Mouse (Mus musculus): Measurements from ENCODE around the gene Fnbp1.

Fnbp1 gene

GRCm38 (mm10) chr2:31052441-31052840 is 89.4 kb downstream of the Fnbp1 start:
- Histone ChIP-seq H3K4me3 (replicated peaks; ENCODE audit: low read length) (no peak overlapping the region), H3K4me1 (replicated peaks; ENCODE audit: low read depth, low read length) (peaks cover 31% of the 10 kb centered on the region), H3K36me3 (ENCODE audit: insufficient read depth, low read length) (peaks cover 97% of the 10 kb centered on the region), H3K9me3 (ENCODE audit: low read length) (no peaks in the 10 kb centered on the region), H3K27me3 (ENCODE audit: insufficient read depth, low read length) (no peaks in the 10 kb centered on the region)
- TF ChIP-seq CTCF (conservative IDR thresholded peaks at IDR 0.05; ENCODE audit: low read length) (no peak), NANOG (IDR thresholded peaks at IDR 0.05; ENCODE audit: borderline replicate concordance, low read length) (no peak), POU5F1 (IDR thresholded peaks at IDR 0.05; ENCODE audit: borderline replicate concordance, low read length) (no peak)

- Histone ChIP-seq H3K27me3 (ENCODE audit: insufficient read depth, low read length) (no peaks in the 10 kb centered on the region), H3K4me3 (replicated peaks; ENCODE audit: low read length) (no peak overlapping the region), H3K36me3 (ENCODE audit: insufficient read depth, low read length) (peaks cover 95% of the 10 kb centered on the region), H3K9me3 (ENCODE audit: low read length) (no peaks in the 10 kb centered on the region), H3K4me1 (replicated peaks; ENCODE audit: low read depth, low read length) (peaks cover 55% of the 10 kb centered on the region)
- TF ChIP-seq CTCF (conservative IDR thresholded peaks at IDR 0.05; ENCODE audit: low read length) (no peak), NANOG (IDR thresholded peaks at IDR 0.05; ENCODE audit: borderline replicate concordance, low read length) (no peak), POU5F1 (IDR thresholded peaks at IDR 0.05; ENCODE audit: borderline replicate concordance, low read length) (no peak)
These were observed 93.8 kb downstream of the Fnbp1 start for GRCm38 (mm10) chr2:31048037-31048436.

GRCm38 (mm10) chr2:31043856-31044255 is 98.0 kb downstream of the Fnbp1 start:
- Histone ChIP-seq H3K4me1 (replicated peaks; ENCODE audit: low read depth, low read length) (peaks cover 74% of the 10 kb centered on the region), H3K9me3 (ENCODE audit: low read length) (no peaks in the 10 kb centered on the region), H3K27me3 (ENCODE audit: insufficient read depth, low read length) (no peaks in the 10 kb centered on the region), H3K36me3 (ENCODE audit: insufficient read depth, low read length) (peaks cover 94% of the 10 kb centered on the region), H3K4me3 (replicated peaks; ENCODE audit: low read length) (no peak overlapping the region)
- TF ChIP-seq NANOG (IDR thresholded peaks at IDR 0.05; ENCODE audit: borderline replicate concordance, low read length): no peak

GRCm38 (mm10) chr2:31042881-31043280 is 98.9 kb downstream of the Fnbp1 start:
- H3K9me3 ChIP-seq (ENCODE audit: low read length): no peaks in the 10 kb centered on the region
- H3K4me1 ChIP-seq (replicated peaks; ENCODE audit: low read depth, low read length): peaks cover 81% of the 10 kb centered on the region
- TF ChIP-seq NANOG (IDR thresholded peaks at IDR 0.05; ENCODE audit: borderline replicate concordance, low read length) (no peak; the same call in 1 of the 2 replicates), POU5F1 (IDR thresholded peaks at IDR 0.05; ENCODE audit: borderline replicate concordance, low read length) (no peak), CTCF (conservative IDR thresholded peaks at IDR 0.05; ENCODE audit: low read length) (no peak)
- H3K27me3 ChIP-seq (ENCODE audit: insufficient read depth, low read length): no peaks in the 10 kb centered on the region
- H3K4me3 ChIP-seq (replicated peaks; ENCODE audit: low read length): no peak overlapping the region
- peaks cover 95% of the 10 kb centered on the region for H3K36me3 ChIP-seq (ENCODE audit: insufficient read depth, low read length)

GRCm38 (mm10) chr2:31041386-31041785 is 100.4 kb downstream of the Fnbp1 start:
- peaks cover 94% of the 10 kb centered on the region for H3K36me3 ChIP-seq (ENCODE audit: insufficient read depth, low read length)
- no peak for TF ChIP-seq NANOG (IDR thresholded peaks at IDR 0.05; ENCODE audit: borderline replicate concordance, low read length)
- TF ChIP-seq CTCF (conservative IDR thresholded peaks at IDR 0.05; ENCODE audit: low read length): no peak
- peaks cover 68% of the 10 kb centered on the region for H3K4me1 ChIP-seq (replicated peaks; ENCODE audit: low read depth, low read length)
- no peak overlapping the region for H3K4me3 ChIP-seq (replicated peaks; ENCODE audit: low read length)
- H3K9me3 ChIP-seq (ENCODE audit: low read length): no peaks in the 10 kb centered on the region
- H3K27me3 ChIP-seq (ENCODE audit: insufficient read depth, low read length): no peaks in the 10 kb centered on the region

GRCm38 (mm10) chr2:31040487-31040886 is 101.3 kb downstream of the Fnbp1 start:
- TF ChIP-seq NANOG (IDR thresholded peaks at IDR 0.05; ENCODE audit: borderline replicate concordance, low read length) (no peak), POU5F1 (IDR thresholded peaks at IDR 0.05; ENCODE audit: borderline replicate concordance, low read length) (no peak), CTCF (conservative IDR thresholded peaks at IDR 0.05; ENCODE audit: low read length) (no peak)
- no peaks in the 10 kb centered on the region for H3K27me3 ChIP-seq (ENCODE audit: insufficient read depth, low read length)
- H3K36me3 ChIP-seq (ENCODE audit: insufficient read depth, low read length): peaks cover 94% of the 10 kb centered on the region
- no peaks in the 10 kb centered on the region for H3K9me3 ChIP-seq (ENCODE audit: low read length)
- H3K4me1 ChIP-seq (replicated peaks; ENCODE audit: low read depth, low read length): peaks cover 59% of the 10 kb centered on the region
- H3K4me3 ChIP-seq (replicated peaks; ENCODE audit: low read length): no peak overlapping the region

- Histone ChIP-seq H3K9me3 (ENCODE audit: low read length) (no peaks in the 10 kb centered on the region), H3K4me3 (replicated peaks; ENCODE audit: low read length) (no peak overlapping the region), H3K4me1 (replicated peaks; ENCODE audit: low read depth, low read length) (peaks cover 55% of the 10 kb centered on the region), H3K27me3 (ENCODE audit: insufficient read depth, low read length) (no peaks in the 10 kb centered on the region), H3K36me3 (ENCODE audit: insufficient read depth, low read length) (peaks cover 95% of the 10 kb centered on the region)
- TF ChIP-seq NANOG (IDR thresholded peaks at IDR 0.05; ENCODE audit: borderline replicate concordance, low read length) (no peak), CTCF (conservative IDR thresholded peaks at IDR 0.05; ENCODE audit: low read length) (peak; percentile 52), POU5F1 (IDR thresholded peaks at IDR 0.05; ENCODE audit: borderline replicate concordance, low read length) (no peak)
These were observed 101.8 kb downstream of the Fnbp1 start for GRCm38 (mm10) chr2:31040043-31040442.

GRCm38 (mm10) chr2:31036811-31037210 is 105.0 kb downstream of the Fnbp1 start:
- H3K4me3 ChIP-seq (replicated peaks; ENCODE audit: low read length): no peak overlapping the region

GRCm38 (mm10) chr2:31031972-31032371 is 109.8 kb downstream of the Fnbp1 start:
- Histone ChIP-seq H3K27me3 (ENCODE audit: insufficient read depth, low read length) (no peaks in the 10 kb centered on the region), H3K9me3 (ENCODE audit: low read length) (no peaks in the 10 kb centered on the region), H3K36me3 (ENCODE audit: insufficient read depth, low read length) (peaks cover 99% of the 10 kb centered on the region), H3K4me3 (replicated peaks; ENCODE audit: low read length) (no peak overlapping the region), H3K4me1 (replicated peaks; ENCODE audit: low read depth, low read length) (peaks cover 48% of the 10 kb centered on the region)
- TF ChIP-seq CTCF (conservative IDR thresholded peaks at IDR 0.05; ENCODE audit: low read length) (no peak), POU5F1 (IDR thresholded peaks at IDR 0.05; ENCODE audit: borderline replicate concordance, low read length) (no peak), NANOG (IDR thresholded peaks at IDR 0.05; ENCODE audit: borderline replicate concordance, low read length) (no peak)

More at GRCm38 (mm10) chr2:31036811-31037210, 105.0 kb downstream of the Fnbp1 start:
- TF ChIP-seq POU5F1 (IDR thresholded peaks at IDR 0.05; ENCODE audit: borderline replicate concordance, low read length) (no peak), NANOG (IDR thresholded peaks at IDR 0.05; ENCODE audit: borderline replicate concordance, low read length) (no peak), CTCF (conservative IDR thresholded peaks at IDR 0.05; ENCODE audit: low read length) (no peak)
- Histone ChIP-seq H3K36me3 (ENCODE audit: insufficient read depth, low read length) (peaks cover 98% of the 10 kb centered on the region), H3K4me1 (replicated peaks; ENCODE audit: low read depth, low read length) (peaks cover 53% of the 10 kb centered on the region), H3K9me3 (ENCODE audit: low read length) (no peaks in the 10 kb centered on the region), H3K27me3 (ENCODE audit: insufficient read depth, low read length) (no peaks in the 10 kb centered on the region)

All from E14TG2a.4 (cell line).